Mouse (Mus musculus) spleen, adult 18-20 months (tissue): ENCODE results near the gene Mmp8.

ENCODE experiments used
- DNase-seq, 2 experiments: peaks; one replicate each; pipeline ENCODE4 v3.0.0; 2022; ENCODE audit warnings: mixed read lengths in 2 of 2

The Mmp8 gene

DNA sequence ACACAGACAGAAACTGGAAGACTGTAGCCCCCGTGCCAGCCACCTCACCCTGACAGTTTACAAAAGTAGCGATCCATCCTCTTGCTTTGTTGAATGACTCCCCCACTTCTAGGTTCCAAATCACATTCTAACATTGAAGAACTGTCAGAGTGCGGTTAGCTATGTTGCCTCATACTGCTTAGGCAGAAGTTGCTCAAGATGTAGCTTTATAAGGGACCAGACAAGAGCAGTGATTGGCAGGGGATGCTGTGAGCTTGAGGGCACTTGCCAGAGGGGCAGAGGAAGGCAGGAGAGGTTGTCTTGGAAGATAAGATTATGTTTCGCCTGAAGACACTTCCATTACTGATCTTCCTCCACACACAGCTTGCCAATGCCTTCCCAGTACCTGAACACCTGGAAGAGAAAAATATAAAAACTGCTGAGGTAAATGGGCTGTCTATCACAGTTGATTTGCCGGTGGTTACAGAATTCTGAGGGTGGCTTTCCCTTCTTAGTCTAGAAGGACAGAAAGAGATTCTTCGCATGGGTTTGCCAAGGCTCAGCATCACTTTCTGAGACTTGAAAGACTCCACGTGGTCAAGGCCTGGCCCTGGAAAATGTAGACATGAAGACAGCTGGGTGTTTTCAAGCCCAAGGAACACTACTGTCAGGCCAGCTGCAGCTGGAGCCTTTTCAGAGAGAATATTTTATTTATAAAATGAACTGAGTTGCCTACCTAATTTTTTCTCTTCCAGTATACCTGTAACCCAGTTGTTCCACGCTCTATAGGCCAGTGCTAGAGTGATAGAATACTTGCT, at the start of gene Mmp8:
TSS of gene Mmp8 (plus strand) at position 236 of the 797 bp plus-strand sequence.
- DNase-seq: no peak

GRCm38 (mm10) chr9:7509619-7510233, 48.5 kb upstream of the Mmp8 start:
- no peak for DNase-seq

DNA sequence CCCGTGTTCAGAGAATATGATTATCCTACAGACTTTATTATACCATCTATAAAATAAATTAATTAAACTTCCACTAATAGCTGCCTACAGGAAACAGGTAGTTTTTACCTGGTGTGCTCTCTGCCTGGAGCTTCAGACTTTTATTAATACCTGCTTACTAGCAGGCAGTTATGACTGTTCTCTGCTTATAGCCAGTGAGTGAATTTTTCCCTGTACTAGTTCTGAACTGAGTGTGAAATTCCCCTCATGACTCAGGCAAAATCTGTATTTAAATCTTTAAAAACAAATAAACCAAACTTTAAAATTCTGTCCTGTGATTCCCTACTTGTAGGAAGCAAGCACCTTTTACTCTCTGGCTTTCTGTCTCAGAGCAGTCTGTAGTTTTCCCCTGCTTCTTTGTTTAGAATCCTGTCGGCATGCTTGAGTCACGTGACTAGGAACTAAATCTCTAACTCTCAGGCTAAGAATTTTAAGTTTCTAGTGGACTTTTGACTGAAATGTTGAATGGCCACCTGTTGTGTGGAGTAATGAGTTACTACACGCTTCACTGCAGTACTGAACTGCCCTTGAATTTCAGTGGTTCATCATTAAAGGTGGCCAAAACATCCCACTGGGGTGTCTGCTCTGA, 40.2 kb upstream of the Mmp8 start:
- DNase-seq: no peak

- DNase-seq: no peak
Observed at GRCm38 (mm10) chr9:7526255-7526940, 31.9 kb upstream of the Mmp8 start.

DNA sequence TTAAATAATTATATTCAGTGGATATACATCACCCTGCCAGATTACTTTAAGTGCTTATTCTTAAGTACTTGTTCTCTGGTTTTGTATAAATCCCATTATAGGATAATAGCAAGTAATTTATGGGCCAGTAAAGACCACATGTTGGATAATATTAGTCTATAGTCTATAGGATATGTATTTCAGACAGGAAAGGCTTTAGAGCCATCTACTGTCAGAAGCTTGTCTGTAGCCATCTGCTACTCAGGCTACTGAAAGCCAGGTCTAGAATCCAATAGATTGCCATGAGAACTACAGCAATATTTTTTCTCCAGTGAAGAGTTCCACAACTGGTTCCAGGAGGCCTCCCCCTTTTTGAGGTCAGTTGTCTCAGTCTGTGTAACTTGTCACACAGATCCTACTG, 15.5 kb upstream of the Mmp8 start:
- DNase-seq: no peak

DNA sequence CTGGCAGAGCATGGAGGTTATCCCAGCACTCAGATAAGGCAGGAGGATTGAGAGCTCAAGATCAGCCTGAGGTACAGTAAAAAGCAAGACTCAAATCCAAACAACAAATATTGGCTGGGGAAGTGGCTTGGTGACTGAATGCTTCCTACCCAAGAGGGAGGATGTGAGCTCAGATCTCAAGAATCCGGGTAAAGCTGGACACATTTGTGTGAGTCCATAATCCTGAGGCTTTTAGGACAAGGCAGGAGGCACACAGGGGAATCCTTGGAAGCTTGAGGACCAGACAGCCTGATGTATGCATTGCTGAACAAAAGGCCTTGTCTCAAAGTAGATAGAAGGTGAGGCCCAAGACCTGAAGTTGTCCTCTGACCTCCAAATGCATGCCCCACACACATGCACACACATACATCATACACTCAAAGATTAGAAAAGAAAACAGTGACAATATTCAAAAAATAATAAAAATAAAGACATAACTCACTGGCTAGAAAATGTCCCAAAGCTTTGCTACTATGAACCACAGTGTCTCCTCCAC, 13.3 kb upstream of the Mmp8 start:
- DNase-seq: no peak

DNA sequence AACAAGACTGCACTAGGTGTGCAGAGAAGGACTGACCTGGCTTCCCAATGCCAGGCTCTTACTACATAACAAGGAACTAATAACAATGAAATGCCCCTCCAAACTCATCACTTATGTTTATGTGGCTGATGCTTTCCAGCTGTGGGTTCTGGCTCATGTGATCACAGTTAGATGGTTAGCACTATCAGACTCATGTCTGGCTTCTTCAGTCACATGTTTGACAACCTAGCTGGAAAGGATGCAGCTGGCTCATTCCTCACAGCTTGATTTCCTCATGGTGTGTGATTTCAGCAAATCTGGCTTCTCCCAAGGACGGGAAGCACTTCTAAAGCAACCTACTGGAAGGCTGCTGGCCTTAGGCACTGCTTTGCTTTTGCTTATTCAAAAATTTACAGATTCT, 12.8 kb upstream of the Mmp8 start:
- DNase-seq: no peak

GRCm38 (mm10) chr9:7545920-7546319, 12.3 kb upstream of the Mmp8 start:
- DNase-seq: no peak

DNA sequence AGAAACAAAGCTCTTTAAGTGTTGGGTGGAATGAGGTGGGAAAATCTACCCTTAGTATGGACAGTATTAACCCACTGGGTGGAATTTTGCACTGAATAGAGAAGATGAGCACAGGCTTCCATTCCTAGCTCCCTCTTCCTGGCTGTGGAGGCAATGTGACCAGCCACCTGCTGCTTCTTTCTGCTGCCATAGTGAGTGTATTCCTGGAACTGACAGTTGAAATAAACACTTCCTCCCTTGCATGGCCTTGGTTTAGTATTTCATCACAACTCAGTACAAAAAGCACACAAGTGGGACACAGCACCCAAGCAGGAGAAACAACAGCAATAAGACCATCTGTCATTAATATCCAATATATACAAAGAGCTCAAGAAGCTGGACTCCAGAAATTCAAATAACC, 6.3 kb upstream of the Mmp8 start:
- no peak for DNase-seq

DNA sequence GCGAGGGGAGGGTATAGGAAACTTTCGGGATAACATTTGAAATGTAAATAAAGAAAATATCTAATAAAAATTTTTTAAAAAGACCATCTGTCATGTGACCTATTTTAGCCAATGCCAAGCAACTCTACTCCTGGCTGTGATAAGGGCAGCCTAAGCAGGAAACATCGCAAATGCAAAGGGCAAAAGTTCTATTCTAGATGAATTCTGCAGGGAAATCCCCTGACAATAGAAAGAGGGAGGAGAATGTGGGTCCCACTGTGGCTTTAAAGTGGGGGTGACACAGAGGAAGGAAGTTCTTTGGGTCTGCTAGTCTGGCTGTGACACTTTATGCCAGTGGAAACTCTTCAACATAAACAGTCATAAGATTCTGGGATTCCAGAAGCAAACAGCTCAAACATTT, 4.7 kb upstream of the Mmp8 start:
- no peak for DNase-seq

DNA sequence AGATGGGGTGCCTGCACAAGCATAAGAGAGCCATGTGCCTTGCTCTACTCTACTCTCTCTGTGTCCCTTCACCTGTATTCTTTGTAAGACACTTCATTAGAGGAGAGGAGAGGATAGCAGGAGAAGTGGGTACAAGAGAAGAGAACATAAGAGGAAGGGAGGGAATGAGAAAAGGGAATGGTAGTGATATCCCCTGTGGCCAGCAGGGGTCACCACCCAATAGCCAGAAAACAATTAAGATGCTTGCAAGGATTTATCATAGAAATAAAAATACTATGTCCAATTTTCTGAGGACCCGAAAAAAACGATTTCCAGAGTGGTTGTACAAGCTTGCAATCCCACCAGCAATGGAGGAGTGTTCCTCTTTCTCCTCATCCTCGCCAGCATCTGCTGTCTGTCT, 3.9 kb upstream of the Mmp8 start:
- peak in 1 of 2 experiments; percentile 47 for DNase-seq

DNA sequence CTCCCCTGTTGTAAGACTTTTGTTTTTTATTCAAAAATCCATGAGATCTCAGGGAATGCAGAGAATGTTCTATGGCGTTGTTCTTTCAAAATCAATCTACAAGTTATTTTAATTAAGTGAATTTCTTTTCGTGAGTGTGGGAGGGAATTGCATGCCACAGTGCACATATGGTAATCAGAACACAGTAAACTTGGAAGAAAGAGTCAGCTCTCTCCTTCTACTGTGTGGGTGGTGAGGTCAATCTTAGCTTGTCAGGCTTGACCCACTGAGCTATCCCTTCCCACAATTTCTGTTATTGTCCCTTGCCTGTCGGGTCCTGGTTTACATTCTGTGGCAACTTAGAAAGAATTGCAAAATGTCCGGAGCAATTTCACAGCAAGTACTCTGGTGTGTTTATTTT, 1.8 kb downstream of the Mmp8 start:
- DNase-seq: no peak

GRCm38 (mm10) chr9:7567376-7567775, 9.1 kb downstream of the Mmp8 start:
- DNase-seq: no peak

DNA sequence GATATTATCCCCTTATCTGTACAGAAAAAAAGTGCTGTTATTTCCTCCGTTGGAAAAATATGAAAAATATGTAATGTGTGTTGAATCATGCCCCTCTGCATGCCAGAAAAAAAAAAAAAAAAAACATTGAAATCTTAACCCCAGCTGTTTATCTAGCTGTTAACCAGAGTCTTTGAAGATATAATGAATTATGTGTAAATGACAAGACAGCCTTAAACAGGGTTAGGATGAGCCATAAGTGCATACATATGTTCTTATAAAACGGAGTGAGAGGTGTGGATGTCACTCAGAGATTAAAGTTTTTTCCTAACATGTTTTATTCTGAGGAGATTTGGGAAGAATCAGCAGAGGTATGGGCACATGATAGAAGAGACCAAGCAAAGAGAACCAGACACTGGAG, 9.7 kb downstream of the Mmp8 start:
- no peak for DNase-seq

DNA sequence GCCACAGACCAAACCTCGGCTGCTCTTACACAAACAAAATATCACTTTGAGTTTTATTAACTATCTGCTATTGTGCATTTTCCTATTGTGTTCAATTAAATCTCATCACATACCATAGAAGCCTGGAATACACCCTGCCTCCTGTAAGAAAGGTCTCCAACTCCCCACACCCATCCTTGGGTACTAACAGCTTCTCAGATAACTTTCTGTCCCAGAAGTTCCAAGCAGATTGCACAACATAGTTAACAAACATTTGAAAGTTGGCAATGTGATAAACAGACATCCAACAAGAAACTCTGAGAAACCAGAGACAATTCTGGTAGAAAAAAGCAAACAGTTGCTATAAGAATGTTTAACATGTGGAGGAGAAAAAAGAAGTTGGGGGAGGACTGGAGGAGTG, 12.2 kb downstream of the Mmp8 start:
- DNase-seq: no peak

DNA sequence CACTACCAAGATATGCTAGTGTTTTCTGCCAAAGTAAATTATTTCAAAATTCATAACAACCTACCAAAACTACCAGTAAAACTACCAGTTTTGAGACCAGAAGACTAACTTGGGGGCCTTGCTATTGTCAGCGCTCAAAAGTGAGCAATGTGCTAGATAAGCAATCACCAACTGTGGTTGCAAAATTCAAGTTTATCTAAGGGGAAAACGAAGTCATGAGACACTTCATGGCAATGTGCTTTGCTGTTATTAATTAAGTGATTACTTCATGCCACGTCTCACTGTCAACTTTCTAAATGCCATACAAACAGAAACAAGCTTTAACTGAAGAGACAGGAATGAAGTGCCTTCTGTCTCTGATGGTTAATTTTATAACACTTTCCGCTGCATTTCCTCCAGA, 12.9 kb downstream of the Mmp8 start, which contains the start of gene Mmp27:
TSS of gene Mmp27 (plus strand) at position 235 of the 400 bp plus-strand sequence.
- no peak for DNase-seq

DNA sequence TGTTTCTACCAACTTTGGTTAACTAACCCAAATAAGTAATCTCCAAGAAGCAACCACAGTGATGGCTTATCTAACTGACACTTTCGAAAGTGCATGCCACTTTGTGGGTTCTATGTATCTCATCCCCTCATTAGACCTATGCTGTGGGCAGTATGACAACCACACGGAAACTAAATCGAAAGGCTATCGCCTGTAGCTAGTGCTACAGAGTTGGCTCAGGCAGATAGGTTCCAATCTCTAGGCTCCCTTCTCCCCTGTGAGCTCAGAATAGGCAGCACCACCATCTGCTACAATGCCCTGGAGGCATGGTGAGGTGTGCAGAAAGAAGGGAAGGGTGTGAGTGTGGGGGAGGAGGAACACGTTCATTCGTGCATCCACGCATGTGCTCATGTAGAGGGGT, 13.9 kb downstream of the Mmp8 start:
- no peak for DNase-seq

GRCm38 (mm10) chr9:7572663-7573308, 14.5 kb downstream of the Mmp8 start:
- DNase-seq: no peak

DNA sequence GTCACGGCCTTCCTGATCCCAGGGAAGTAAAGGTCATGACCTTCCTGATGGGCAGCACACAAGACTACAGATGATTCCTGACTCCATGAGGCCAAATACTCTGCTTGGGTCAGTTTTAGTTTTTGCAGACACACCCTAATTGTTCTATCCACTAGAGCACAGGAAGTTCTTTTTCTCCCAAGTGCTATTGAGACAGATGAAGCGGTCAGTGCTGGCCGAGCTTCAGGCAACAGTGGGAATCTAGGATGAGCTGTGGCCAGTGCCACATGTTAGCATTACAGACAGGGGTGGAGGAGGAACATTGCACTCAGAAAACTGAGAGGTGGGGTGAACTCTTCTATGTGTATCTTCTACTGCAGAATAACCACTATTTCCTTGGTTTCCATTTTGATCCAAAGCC, 17.3 kb downstream of the Mmp8 start:
- no peak for DNase-seq

DNA sequence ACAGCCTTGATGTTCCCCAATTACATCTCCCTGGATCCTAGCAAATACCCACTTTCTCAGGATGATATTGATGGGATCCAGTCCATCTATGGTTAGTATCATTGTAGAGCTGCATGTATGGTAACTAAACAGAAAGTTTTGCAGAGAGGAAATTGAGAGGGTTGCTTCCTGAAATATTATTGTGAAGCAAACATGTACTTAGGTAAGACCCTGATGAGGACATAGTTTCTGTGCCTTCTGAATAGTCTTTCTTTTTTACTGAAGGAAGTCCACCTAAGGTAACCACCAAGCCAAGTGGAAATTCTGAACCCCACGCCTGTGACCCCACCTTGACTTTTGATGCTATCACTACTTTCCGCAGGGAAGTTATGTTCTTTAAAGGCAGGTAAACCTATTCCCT, 19.1 kb downstream of the Mmp8 start:
- no peak for DNase-seq

DNA sequence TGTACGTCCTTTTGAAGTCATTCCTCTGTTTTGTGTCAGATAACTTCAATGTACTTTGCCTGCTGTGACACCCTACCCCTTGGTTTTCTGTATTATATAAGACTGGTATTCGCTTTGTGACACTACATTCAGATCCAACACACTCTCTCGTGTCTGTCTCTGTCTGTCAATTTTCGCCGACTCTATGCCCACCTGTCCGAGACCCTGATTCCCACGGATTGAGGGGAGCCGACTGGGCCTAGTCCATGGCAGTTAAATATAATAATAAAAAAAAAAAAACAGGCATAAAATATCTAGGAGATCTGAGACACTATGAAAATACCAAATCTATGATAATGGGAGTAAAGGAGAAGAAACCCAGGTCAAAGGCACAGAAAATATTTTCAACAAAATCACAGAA, 31.8 kb downstream of the Mmp8 start:
- DNase-seq: no peak

GRCm38 (mm10) chr9:7593272-7593812, 35.1 kb downstream of the Mmp8 start:
- no peak for DNase-seq
